Mouse (Mus musculus): ENCODE results near the gene Cmss1.

DNA sequence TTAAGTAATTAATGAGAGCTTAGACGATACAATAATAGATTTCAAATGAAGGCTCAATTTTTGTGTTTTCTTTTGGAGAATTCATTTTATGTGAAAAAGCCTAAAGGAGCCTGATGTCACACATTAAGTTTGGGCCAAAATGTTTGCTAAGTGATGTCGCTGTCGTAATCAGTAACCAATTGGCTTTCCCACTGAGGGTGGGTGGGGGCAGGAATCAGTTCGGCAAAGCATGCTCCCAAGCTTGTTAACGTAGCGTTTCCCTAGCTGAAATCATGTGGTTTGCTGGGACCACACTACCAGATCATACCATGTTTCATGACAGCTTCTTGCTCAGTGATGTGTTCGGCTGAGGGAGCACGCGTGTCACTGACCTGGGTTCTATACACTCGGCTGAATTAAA, 91.0 kb downstream of the Cmss1 start:
- TF ChIP-seq POLR2A (IDR thresholded peaks at IDR 0.05; ENCODE audit: low read depth, low read length) = no peak
- no peak for TF ChIP-seq CTCF (IDR thresholded peaks at IDR 0.05; ENCODE audit: extremely low read depth, insufficient read length, insufficient replicate concordance, low read depth, low read length)

Measured in small intestine, adult 2 months (tissue).